Mouse (Mus musculus): ENCODE measurements around the gene Heatr5b.
A peak's percentile ranks its signal among the peaks of the same experiment; 100 is the strongest.

Heatr5b gene

GRCm38 (mm10) chr17:78766084-78766483 is 69.1 kb downstream of the Heatr5b start:
- DNase-seq = no peak

- no peak for DNase-seq
Observed at GRCm38 (mm10) chr17:78763272-78763671, 71.9 kb downstream of the Heatr5b start.

- DNase-seq = no peak
Observed at GRCm38 (mm10) chr17:78752938-78753655, 82.1 kb downstream of the Heatr5b start.

GRCm38 (mm10) chr17:78752064-78752463 is 83.1 kb downstream of the Heatr5b start:
- DNase-seq = no peak

- DNase-seq = no peak
Observed at GRCm38 (mm10) chr17:78748440-78748839, 86.7 kb downstream of the Heatr5b start.

- no peak for DNase-seq
Observed at GRCm38 (mm10) chr17:78738416-78738815, 96.7 kb downstream of the Heatr5b start.

GRCm38 (mm10) chr17:78737771-78738170 is 97.4 kb downstream of the Heatr5b start:
- DNase-seq = no peak

- DNase-seq = no peak
Observed at GRCm38 (mm10) chr17:78737096-78737495, 98.1 kb downstream of the Heatr5b start, which contains the start of gene Strn. Gene Strn (minus strand): TSS chr17:78737196.

- peak; percentile 95 for DNase-seq
Observed at GRCm38 (mm10) chr17:78736473-78736988, 98.6 kb downstream of the Heatr5b start.

GRCm38 (mm10) chr17:78735731-78736472 is 99.3 kb downstream of the Heatr5b start:
- DNase-seq = no peak

- no peak for DNase-seq
Observed at GRCm38 (mm10) chr17:78734806-78735205, 100.4 kb downstream of the Heatr5b start.

GRCm38 (mm10) chr17:78732056-78732455 is 103.1 kb downstream of the Heatr5b start:
- DNase-seq = no peak

GRCm38 (mm10) chr17:78726746-78727449 is 108.3 kb downstream of the Heatr5b start:
- DNase-seq = no peak

- DNase-seq = no peak
Observed at GRCm38 (mm10) chr17:78724461-78725055, 110.6 kb downstream of the Heatr5b start.

GRCm38 (mm10) chr17:78721690-78722089 is 113.5 kb downstream of the Heatr5b start:
- no peak for DNase-seq

GRCm38 (mm10) chr17:78719086-78719485 is 116.1 kb downstream of the Heatr5b start:
- no peak for DNase-seq

- DNase-seq = no peak
Observed at GRCm38 (mm10) chr17:78710258-78710657, 124.9 kb downstream of the Heatr5b start.

GRCm38 (mm10) chr17:78708422-78708821 is 126.7 kb downstream of the Heatr5b start:
- DNase-seq = no peak

- DNase-seq = no peak
Observed at GRCm38 (mm10) chr17:78702988-78703387, 132.2 kb downstream of the Heatr5b start.
